Mouse (Mus musculus): ENCODE measurements at regions not wholly inside any gene's neighbourhood (a gene's known extent, or its start where the extent isn't known, plus 50 kb on each side); places are given as distances from the start of the nearest gene placed in this dataset.

DNA sequence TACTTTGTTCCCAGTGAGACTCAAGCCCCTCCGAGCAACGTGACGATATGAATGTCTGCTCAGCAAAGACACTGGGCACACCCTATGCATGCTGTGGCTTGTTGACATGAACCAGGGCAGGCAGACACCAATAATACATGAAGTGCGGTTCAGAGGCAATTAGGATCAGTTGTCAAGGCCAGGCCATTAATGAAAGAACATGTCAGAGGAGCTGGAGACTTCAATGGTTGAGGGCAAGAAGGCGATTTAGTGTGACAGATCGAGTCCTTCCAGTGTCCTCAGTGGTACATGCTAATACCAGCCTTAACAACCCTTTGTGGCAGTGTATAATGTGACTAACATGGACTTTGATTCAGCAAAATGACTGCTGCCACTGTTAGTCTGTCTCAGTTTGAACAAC lies 213.8 kb downstream of the Dph6 start:
- TF ChIP-seq CTCF (IDR thresholded peaks at IDR 0.05; ENCODE audit: low read depth) (no peak), EP300 (IDR thresholded peaks at IDR 0.05; ENCODE audit: low read depth) (no peak)

Measured in heart, postnatal 0 days (tissue).